Mouse (Mus musculus) cerebellum, adult 2 months (tissue): ENCODE data around the gene Tmem207.

Source experiments
- CTCF ChIP-seq: fragments of 200-500 bp; IDR thresholded peaks from 2 replicates; pipeline ENCODE4 v1.5.1; 2011; ENCODE audit warnings: low read depth, mild to moderate bottlenecking, control low read depth, low read length, moderate library complexity, borderline replicate concordance; ENCODE audit not compliant: insufficient read depth
- POLR2A ChIP-seq: fragments of 200-500 bp; IDR thresholded peaks from 2 replicates; pipeline ENCODE4 v1.6.1; 2011; ENCODE audit warnings: low read length, control low read depth, borderline replicate concordance; ENCODE audit not compliant: insufficient read depth

DNA sequence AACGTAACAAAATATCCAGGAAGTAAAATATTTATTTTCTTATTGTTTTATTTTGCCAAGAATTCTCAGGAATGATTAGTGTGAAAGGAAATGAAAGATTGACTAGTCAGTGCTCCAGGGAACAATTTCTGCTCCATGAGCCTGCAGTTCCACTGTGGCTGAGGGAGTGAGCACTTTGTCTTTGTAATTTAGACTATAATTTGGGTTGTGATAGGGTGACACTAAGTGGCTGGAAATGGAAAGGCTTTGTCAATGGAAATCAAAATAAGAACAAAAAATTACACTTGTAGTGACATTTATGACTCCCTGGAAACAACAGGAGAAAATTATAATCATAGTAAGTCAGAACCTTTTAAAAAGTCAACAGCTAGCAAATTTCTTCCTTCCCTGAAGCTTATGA is 5.7 kb upstream of the Tmem207 start:
- no peak for TF ChIP-seq CTCF
- TF ChIP-seq POLR2A: no peak
